Mouse (Mus musculus) thymus, postnatal 4 days (tissue): ENCODE data around the gene Xkr7.

Experiments used
- DNase-seq: peaks from one replicate; pipeline ENCODE4 v3.0.0; 2021

Gene Xkr7

DNA sequence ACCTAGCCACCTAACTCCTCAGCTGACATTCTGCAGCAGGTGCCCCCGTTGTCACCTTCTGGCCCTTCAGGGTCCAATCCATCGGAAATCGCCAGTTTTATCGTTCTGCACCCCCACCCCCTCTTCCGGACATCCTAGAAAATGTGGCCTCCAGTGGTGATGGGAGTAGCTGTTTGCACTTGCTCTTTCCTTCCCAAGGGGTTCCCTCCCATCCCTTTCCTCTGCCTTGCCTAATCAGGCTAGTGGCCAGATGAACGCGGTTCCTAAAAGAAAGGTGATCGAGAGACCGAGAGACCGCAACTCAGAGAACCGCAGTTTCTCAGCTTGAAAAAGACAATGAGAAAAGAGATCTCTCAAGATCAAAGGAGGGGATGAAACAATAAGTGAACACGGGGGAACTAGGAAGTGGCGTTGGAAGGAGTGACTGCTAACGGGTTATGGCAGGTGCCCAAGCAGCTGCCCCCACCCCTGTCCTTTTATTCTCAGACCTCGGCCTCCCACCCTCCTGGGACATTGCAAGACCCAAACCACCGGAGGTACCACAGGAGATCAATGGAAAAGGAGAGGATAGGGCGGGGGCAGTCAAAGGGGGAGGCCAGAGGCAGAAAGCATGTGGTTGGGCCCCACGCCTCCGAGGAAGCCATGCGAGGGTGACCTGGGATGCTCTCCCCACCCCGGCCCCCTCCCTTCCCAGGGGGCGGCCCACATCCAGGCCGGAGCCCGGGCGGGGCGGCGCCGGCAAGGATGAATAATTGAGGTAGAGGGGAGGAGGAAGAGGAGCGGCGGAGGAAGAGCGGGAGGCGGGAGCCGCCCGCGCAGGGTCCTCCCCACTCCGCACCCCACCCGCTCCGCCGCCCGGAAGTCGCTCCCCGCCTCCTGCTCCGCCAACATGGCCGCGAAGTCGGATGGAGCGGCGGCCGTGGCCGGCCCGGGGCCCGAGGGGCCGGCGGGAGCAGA lies at the start of gene Xkr7:
Xkr7 (plus strand) TSS at position 727 of the 957 bp plus-strand sequence.
- no peak for DNase-seq

GRCm38 (mm10) chr2:152985582-152985981 lies 46.1 kb upstream of the Xkr7 start:
- DNase-seq, result no peak

GRCm38 (mm10) chr2:152991529-152991928 lies 40.1 kb upstream of the Xkr7 start:
- no peak for DNase-seq

- no peak for DNase-seq
Observed at GRCm38 (mm10) chr2:152997046-152997445, 34.6 kb upstream of the Xkr7 start.

DNA sequence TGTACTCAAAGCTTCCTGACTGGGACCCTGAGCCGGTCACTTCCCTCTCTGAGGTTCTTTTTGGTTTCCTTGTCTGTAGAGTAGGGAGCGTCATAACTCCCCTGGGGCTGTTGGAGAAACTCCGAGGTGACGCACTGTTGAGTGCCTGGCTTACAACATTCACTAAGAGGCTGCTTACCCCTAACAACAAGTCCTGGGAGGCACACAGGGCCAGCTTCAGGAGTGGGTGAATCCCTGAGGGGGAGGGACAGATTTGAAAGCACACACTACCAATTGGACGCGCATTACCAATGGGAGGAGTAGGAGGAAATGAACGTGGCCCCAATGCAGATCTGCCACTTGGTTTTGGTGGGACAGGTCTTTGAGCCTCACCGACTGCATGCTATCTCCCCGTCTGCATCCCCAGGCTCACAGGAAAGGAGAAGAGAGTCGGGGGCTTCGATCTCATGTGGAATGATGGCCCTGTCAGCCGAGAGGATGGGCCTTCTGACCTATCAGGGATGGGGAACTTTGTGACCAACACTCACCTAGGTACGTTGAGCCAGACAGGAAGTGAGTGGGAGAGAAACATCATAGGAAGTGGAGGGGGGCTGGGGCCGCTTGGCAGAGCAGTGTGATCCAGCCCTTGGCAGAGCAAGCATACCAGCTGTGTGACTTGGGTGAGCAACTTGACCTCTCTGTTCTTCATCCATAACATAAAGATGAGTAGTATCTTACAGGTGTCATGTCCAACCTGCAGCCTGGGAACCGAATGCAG lies 29.0 kb upstream of the Xkr7 start:
- peak; percentile 47 for DNase-seq

- DNase-seq, result no peak
Observed at GRCm38 (mm10) chr2:153003681-153004338, 27.8 kb upstream of the Xkr7 start.

- DNase-seq, result no peak
Observed at GRCm38 (mm10) chr2:153005981-153006380, 25.7 kb upstream of the Xkr7 start.

DNA sequence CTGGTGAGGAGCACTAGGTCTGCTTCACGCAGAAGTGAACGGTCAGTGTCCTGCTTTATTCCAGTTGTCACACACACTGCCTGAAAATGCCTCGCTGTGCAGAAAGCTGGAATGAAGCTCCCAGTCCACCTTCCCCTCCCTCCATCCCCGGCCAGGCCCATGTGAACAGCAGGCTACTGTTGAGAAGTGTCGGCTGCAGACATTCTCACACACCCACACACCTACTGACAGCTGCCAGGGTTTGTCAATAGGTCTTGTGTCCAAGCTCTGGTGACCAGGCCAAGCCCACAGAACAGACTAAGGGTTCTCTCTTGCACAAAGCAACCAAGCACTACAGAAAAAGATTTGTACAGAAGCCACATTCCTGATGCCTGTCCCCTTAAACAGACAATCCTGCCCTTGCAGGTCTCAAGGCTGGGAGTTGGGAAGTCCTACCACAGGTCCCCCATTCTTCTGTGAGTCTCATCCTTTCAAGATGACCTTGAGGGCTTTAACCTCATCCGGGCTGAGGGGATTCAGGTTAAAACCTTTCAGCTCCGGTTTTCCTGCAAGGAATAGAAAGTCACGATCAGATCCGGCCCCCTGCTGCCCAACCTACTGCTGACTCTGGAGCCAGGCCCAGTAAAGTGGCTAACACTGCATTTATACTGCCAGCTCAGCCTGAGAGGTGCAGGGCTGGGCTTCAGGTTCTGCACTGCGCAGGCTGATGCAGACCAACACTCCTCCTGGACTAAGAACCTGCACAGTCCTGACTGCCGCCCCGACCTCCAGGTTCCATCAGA lies 22.3 kb upstream of the Xkr7 start:
- DNase-seq, result no peak

DNA sequence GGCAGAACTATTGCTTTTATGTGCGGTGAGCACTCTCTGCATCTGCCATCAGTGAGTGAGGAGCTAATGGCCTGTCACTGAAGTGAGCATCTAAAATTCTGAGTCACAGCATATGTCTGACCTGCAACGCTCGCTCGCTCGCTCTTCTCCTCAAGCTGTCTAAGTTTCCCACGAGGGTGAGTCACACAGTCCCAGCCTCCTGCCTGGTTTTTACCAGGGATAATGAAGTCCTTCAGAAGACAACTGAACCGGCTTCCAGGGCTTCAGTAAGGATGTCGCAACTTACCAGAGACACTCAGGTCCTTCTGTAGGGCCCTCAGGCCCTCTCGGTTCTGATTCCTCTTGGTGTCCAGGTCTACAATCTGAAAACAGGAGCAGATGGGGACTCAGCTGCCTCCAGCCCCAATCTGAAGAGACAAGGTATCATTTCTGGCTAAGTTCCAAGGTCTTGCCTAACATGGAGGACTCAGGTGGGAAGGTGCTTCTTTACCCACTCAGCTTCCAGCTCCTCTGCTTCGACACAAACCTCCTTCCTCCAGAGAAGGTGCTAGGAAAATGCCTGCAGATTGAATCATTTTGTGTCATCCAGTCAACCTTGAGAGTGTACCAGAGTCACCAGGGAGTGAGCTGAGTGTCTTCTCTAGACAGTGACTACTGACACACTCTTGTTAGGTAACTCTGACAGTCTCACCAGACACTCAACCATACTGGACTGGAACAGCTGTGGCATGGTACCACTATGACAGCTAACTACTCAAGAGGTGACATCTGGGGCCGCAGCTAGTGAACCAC lies 17.7 kb upstream of the Xkr7 start:
- DNase-seq, result no peak

- peak; percentile 96 for DNase-seq
Observed at GRCm38 (mm10) chr2:153014758-153015593, 16.7 kb upstream of the Xkr7 start, which contains the start of gene Pdrg1. TSS of gene Pdrg1 (minus strand) at chr2:153015427.

GRCm38 (mm10) chr2:153015804-153016203 lies 15.8 kb upstream of the Xkr7 start:
- DNase-seq, result no peak

DNA sequence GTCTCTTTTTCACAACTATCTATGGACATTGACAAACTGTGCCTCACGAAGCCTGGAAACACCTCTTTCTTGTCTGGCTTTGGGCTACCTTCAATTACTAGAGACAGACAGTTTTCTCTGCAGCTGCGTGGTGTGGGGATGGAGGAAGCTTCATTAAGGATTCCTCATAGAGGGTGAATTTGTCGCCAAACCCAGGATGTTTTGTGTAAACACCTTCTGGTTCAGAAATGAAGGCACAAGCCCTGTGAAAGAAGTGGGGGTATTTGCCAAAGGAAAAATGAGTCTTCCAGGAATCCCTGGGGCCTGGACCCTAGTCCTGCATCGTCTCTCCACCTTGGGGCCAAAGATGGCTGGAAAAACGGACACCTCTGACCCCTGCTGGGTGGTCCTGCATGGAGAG lies 14.9 kb upstream of the Xkr7 start:
- no peak for DNase-seq

GRCm38 (mm10) chr2:153019355-153019754 lies 12.3 kb upstream of the Xkr7 start:
- no peak for DNase-seq

DNA sequence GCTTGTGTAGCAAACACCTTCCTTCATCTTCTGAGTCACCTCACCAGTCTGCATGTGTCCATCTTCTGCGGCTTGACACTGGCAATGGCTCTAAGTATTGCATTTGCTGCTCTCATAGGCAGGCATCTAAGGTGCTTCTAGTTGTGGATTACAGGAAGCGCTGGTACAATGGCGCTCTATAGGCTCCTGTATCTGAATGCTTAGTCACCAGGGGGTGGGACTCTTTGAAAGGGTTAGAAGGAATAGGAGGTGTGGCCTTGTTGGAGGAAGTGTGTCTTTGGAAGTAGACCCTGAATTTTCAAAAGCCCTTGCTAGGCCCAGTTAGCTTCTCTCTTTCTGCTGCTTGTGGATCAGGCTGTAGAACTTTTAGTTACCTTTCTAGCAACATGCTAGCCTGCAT lies 10.5 kb upstream of the Xkr7 start:
- DNase-seq, result no peak

DNA sequence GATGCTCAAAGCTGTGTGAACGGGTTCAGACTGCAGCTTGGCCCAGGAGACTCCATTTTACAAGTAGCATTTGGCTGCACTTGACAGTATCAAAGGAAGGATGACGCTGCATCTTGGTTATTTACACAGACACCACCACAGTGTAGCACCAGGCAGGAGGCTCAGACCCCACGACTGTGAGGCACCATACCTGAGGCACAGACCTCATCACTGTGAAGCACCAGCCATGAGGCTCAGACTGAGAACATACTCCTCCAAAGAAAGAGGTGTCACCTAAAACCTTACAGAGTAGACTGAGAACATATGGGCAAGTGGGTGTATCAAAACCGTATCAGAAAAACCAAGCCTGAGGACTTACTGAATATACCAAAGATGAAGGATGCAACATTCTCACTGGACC lies 8.8 kb upstream of the Xkr7 start:
- no peak for DNase-seq

GRCm38 (mm10) chr2:153026052-153026451 lies 5.6 kb upstream of the Xkr7 start:
- DNase-seq, result no peak

DNA sequence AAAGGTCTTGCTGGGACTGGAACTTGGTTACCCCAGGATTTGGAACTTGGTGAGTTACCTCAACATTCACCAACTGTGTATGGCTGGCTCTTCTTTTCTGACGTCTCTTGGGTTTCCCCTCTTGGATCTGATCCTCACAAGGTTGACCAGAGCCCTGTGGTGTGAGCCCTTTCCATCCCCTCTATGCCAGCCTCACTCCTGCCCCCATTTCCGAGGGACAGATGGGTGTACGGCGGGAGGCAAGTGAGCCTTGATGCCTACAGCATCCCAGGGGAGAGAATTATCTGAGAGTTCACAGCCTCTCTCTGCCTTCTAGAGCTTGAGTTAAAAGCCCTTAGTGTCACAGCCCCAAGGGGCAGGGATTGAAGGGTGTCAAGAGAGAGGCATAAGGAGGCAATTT lies 4.2 kb upstream of the Xkr7 start:
- no peak for DNase-seq

GRCm38 (mm10) chr2:153030422-153030821 lies 1.2 kb upstream of the Xkr7 start:
- no peak for DNase-seq

DNA sequence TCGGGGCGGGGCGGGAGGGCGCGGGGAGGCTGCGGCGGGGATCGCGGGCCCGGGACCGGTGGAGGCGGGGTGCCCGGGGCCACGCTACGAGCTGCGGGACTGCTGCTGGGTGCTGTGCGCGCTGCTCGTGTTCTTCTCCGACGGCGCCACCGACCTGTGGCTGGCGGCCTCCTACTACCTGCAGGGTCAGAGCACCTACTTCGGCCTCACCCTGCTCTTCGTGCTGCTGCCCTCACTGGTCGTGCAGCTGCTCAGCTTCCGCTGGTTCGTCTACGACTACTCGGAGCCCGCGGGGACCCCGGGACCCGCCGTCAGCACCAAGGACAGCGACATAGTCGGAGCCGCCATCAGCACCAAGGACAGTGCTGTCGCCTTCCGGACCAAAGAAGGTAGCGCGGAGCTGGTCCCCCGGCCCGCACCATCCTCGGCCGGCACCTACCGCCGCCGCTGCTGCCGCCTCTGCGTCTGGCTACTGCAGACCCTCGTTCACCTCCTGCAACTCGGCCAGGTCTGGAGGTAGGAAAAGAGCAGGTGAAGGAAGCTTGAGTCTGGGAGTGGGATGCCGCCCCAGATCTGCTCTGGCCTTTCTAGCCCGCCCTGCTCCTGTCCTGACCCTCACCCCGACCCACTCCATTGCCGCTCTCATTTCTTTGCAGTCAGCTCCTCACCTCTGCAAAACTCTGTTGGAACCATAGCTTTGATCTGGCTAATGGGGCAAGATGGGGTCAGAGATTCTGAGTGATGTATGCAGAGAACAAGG lies 611 bp downstream of the Xkr7 start:
- peak; percentile 96 for DNase-seq

- no peak for DNase-seq
Observed at GRCm38 (mm10) chr2:153032973-153033372, 1.3 kb downstream of the Xkr7 start.
